In genomic region chr2:165106585-165106984, GRCm38 (mm10) we compare ENCODE assay signal across 11 mouse cellular contexts. TPM values are rescaled to one million over a fixed set of nuclear protein-coding genes. Genes with fewer than 3 reads are reported as not detected.
A peak's percentile ranks its signal among the peaks of the same experiment; 100 is the strongest.
DNase-seq lines count a peak whose midpoint lies in the region.
"Had no signal": no experiment of that assay in that cellular context is flagged by ENCODE, and none has a peak within 500 bp of the region (broad histone marks: within the 10 kb centered on the region; RNA-seq: fewer than 3 reads in every experiment).

No protein-coding gene starts in this region.

- H3K9me3 ChIP-seq in midbrain, embryonic 10.5 days (replicated peaks): no peaks in the 10 kb centered on the region
- H3K9me3 ChIP-seq: limb, embryonic 15.5 days; lung, embryonic 15.5 days had no signal

- no peaks in the 10 kb centered on the region for H3K36me3 ChIP-seq in midbrain, embryonic 10.5 days
- H3K36me3 ChIP-seq: limb, embryonic 15.5 days; lung, embryonic 15.5 days had no signal

- H3K27ac ChIP-seq in midbrain, embryonic 10.5 days (replicated peaks): peak overlapping the region; percentile 14; the same call in 1 of the 2 replicates
- H3K27ac ChIP-seq: limb, embryonic 15.5 days; lung, embryonic 15.5 days had no signal

- H3K4me1 ChIP-seq in midbrain, embryonic 10.5 days: peaks cover 21% of the 10 kb centered on the region
- H3K4me1 ChIP-seq: limb, embryonic 15.5 days; lung, embryonic 15.5 days had no signal

- 28% methylated on average over 18 of the region's 18 CpGs for WGBS in midbrain, embryonic 10.5 days

- peak; percentile 35 to 47 for DNase-seq in cerebellum, postnatal 10 days
- no peak for DNase-seq in cerebellum, postnatal 36 days
- peak; percentile 39 for DNase-seq in right cerebral cortex, adult 18-20 months
- DNase-seq in right cerebral cortex, adult 2 months (ENCODE audit: low spot score in 2 of 2): no peak
- no peak for DNase-seq in midbrain, embryonic 10.5 days (ENCODE audit: low spot score)
- DNase-seq in spleen, adult 18-20 months: no peak
- no peak for DNase-seq in urinary bladder, postnatal 36 days (ENCODE audit: low spot score in 2 of 2)
- no peak for DNase-seq in lung, postnatal 10 days
- DNase-seq: heart, adult 18-20 months had no signal

- peaks cover 93% of the 10 kb centered on the region for H3K27me3 ChIP-seq in midbrain, embryonic 10.5 days (ENCODE audit: low read depth, poor library complexity, severe bottlenecking)

- H3K4me3 ChIP-seq in midbrain, embryonic 10.5 days: no peak overlapping the region
- H3K4me3 ChIP-seq: limb, embryonic 15.5 days; lung, embryonic 15.5 days had no signal

RNA-seq across cellular contexts. Expression of gene 1700025C18Rik, which starts 16.0 kb away (rescaled TPM):
- not detected in 2 replicates for polyA plus RNA-seq in midbrain, embryonic 10.5 days (2016; fragmentation: Nextera tagmentation; extraction: Ambion mirVana)
- polyA plus RNA-seq: limb, embryonic 15.5 days; lung, embryonic 15.5 days had no signal

RNA-seq across cellular contexts. Expression of gene Cd40, which starts 51.2 kb away (rescaled TPM):
- polyA plus RNA-seq in midbrain, embryonic 10.5 days (2016; fragmentation: Nextera tagmentation; extraction: Ambion mirVana): 6.4 and 8.1 TPM in 2 replicates

Comparison
In these comparisons a context has a peak if more than half of its experiments do, and no peak if none do; other contexts are left out.
1. DNase-seq: peak in cerebellum, postnatal 10 days (2 of 2) and right cerebral cortex, adult 18-20 months (single experiment); none in cerebellum, postnatal 36 days (0 of 2), right cerebral cortex, adult 2 months (0 of 2), midbrain, embryonic 10.5 days (single experiment), spleen, adult 18-20 months (0 of 2), urinary bladder, postnatal 36 days (0 of 2) and lung, postnatal 10 days (single experiment).